Mouse (Mus musculus) fat pad, adult 2 months (tissue): Measurements from ENCODE around the gene Atp6ap1l.
A peak's percentile ranks its signal among the peaks of the same experiment; 100 is the strongest.
"Not testable (repeated sequence)": the region's sequence is repeated elsewhere in the genome, so short reads cannot be mapped to it uniquely, and the experiment has no call there.

Source experiments
- DNase-seq: peaks from one replicate; pipeline ENCODE4 v3.0.0-alpha.2; 2011; ENCODE audit warnings: low read depth, low spot score; ENCODE audit errors: extremely low read depth

The Atp6ap1l gene

DNA sequence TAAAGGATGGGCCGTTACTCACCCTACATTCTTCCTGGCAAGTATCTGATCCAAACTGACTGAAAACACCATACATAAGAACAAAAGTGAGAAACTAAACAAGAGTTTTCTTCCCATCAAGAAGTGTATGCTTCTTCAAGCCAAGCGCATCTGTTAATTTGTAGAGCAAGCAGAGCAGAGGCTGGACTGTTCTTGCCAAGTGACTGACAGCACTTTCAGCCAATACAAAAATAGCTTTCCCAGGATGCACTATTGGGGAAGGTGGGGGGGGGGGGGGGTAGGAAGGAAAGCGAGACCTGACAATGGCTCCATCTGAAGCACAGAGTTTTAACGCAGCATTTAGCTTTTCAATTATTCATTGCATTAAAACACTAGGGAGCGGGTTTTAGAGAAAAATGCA is at the start of gene Atp6ap1l:
Gene Atp6ap1l (minus strand): TSS at position 180 of the 400 bp plus-strand sequence.
- no peak for DNase-seq

DNA sequence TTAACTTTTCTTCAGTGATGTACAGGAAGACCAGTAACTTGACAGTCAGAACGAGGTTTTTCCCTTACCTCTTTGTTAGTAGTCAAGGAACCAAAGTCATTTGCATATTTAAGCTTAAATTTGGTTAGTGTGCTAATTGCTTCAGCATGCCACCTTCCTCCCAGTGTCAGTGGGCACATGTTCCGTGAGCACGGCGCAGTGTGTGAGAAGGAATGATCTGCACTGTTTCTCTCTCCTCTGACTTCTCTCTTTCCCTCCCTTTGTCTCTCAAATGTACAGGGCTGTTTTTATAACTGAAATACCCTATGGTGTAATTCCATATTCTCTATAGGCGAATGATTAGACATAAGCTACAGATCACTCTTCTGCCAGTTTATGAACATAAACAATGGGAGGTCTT is 34.4 kb upstream of the Atp6ap1l start:
- no peak for DNase-seq

DNA sequence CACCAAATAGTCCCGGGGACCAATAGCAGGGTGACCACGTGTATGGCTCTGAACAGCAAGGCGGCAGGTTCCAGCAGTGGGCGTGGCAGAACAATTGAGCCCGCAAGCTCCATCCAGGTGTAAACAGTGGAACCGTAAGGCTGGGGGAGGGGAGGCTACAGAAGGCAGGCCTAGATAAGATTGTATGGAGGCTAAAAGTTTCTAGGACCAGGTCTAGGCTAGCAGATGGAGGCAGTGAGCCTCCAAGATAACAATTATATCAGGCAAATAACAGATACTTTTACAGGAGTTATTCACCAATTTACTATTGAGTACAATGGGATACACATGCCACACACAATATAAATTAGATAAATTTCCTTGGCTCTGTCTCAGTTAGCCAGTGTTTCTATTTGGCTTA is 34.0 kb upstream of the Atp6ap1l start:
- no peak for DNase-seq

DNA sequence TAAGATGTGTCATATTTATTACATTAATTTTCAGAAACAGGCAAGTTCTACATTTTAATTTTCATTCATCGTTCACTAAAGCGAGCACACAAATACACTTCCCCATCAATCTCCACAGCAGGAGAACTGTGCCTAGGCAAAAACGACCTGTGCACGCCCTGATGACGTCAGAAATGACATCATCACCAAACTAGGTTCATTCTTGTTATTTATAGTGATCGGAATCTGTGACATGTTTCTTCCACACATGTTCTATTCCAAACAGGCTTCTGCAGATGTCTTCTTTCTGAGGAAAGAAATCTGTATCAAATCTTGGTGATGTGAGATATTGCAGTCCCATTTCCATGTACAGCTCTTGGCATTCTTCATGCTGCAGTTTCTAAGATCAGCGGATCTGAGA is 30.7 kb upstream of the Atp6ap1l start:
- no peak for DNase-seq

DNA sequence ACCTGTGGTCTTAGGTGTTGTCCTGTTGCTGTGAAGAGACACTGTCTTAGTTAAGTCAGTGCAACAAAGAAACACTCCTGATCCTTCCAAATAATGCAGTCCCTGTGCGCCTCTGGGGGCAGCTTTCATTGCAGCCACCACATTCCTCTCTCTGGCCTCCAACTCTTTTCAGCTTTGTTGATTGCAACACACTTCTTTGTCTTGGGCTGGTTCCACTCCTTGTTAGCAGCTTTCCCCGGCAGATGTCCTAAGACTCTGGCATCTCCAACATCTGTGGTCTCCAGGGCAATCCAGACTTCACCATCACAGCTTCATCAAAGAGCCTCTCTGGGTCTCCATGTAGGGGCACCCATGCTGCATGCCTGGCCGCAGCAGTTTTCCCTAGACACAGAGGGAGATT is 28.1 kb upstream of the Atp6ap1l start:
- peak; percentile 66 for DNase-seq

DNA sequence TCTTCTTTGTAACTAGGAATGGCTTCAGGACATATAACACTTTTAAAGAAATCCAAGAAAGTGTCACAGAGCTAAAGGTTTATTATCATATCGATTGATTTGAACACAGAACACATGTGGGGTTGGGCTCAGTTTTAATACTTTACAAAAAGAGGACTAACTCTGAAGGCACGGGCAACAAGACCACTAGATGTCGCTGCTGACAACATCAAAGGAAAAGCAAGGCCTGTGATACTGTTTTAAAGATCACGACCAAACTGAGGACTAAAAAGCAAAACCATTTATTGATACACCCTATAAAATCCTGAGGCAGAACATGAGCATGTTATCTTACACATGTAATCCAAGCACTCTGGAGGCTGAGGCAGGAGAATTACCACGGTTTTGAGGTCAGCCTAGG is 24.7 kb upstream of the Atp6ap1l start:
- no peak for DNase-seq

DNA sequence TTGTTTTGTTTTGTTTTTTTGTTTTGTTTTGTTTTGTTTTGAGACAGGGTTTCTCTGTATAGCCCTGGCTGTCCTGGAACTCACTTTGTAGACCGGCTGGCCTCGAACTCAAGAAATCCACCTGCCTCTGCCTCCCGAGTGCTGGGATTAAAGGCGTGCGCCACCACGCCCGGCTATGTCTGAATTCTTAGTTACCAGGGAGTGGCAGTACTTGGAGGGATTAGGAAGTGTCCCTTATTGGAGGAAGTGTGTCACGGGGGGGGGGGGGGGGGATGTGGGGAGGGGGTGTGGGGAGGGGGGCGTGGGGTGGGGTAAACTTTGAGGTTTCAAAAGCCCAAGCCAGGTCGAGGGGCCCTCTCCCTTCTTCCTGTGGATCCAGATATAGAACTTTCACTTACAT is 23.1 kb upstream of the Atp6ap1l start:
- not testable (repeated sequence) for DNase-seq

DNA sequence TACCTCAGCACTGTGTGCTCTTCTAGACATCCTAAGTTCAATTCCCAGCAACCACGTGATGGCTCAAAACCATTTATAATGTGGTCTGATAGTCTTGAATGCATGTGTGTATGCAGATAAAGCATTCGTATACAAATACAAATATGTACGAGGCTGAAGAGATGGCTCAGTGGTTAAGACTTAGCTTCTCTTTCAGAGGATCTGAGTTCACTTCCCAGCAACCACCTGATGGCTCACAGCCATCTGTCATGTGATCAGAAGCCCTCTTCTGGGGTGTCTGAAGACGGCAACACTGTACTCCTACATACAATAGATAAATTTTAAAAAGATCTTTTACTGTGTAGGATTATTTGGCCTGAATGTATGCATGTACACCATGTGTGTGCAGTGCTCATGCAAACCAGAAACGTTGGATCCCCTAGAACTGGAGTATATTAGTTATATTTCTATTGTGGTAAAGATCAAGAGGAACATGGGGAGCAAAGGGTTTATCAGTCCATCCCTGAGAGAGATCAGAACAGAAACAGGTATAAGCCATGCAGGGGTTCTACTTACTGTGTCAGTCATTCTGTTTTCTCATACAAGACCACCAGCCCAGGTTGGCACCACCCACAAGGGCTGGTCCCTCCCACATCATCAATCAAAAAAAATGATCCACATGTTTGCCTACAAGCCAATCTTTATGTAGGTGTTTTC is 21.9 kb upstream of the Atp6ap1l start:
- no peak for DNase-seq

DNA sequence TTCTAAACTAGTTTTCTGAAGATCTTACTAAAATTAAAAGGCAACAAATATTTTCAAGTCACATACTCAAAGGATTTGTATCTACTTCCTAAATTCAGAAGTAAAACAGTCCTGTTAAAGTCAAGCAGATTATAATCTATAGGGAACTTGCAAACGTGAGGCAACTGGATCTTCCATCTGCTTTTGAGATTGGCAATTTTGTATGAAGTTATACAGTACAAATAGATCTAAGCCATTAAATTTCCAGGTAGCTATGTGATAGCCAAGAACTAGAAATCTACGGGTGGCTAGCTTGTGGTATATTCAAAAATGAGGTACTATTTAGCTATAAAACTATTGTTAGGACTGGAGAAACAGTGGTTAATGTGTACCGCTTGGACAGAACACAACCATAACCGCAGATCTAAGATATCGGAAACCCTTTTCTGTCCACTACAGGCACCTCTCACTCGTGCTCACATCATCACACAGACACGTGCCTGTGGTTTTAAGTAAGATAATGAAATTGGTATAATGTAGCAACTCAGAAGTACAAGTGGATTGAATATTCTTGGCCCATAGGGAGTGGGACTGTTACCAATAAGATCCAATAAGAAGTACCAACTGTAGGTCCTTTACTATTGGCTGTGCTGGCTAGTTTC is 21.1 kb upstream of the Atp6ap1l start:
- DNase-seq, result no peak

DNA sequence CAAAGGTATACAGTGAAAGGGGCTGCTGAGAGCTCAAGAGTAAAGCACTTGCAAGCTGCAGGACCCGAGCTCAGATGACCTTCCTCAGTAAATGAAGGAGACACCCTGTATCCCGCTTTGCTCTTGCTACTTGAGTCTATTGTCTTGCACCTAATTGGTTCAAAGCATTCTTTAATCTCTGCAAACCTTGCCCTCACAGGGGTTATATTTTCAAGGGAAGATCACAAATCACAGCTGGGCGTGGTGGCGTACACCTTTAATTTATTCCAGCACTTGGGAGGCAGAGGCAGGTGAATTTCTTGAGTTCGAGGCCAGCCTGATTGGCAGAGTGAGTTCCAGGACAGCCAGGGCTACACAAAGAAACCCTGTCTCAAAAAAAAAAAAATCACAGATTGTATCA is 20.0 kb upstream of the Atp6ap1l start:
- DNase-seq, result no peak

DNA sequence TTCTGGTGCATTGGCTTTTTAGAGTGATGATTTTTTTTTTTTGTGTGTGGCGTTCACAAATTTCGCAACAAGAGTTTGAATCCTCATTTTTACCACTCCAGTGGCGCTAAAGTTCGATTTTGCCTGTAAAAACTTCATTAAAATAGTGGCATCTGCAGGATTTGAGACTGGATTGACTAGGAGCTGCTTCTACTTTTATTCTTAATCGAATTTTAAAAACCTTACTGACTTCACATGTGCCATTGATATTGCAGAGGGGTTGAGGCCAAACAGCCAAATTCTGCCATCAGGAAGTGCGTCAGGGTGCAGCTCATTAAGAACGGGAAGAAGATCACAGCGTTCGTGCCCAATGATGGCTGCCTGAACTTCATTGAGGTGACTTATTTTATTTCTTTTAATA is 18.9 kb upstream of the Atp6ap1l start:
- DNase-seq, result no peak

DNA sequence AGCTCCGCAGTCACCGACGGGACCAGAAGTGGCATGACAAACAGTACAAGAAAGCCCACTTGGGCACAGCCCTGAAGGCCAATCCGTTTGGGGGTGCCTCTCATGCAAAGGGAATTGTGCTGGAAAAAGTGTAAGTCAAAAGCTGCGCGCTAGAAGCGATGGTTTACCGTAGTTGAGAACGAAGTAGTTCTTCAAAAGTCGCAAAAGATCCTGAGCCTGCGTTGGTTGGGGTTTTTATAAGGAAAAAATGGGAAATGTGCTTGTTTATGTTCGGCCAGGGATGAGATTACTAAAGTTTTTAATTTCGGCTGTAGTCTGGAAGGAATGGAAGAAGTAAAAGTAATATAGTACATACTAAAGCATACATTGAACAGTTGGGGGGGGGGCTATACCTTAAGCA is 18.5 kb upstream of the Atp6ap1l start:
- DNase-seq, result not testable (repeated sequence)

DNA sequence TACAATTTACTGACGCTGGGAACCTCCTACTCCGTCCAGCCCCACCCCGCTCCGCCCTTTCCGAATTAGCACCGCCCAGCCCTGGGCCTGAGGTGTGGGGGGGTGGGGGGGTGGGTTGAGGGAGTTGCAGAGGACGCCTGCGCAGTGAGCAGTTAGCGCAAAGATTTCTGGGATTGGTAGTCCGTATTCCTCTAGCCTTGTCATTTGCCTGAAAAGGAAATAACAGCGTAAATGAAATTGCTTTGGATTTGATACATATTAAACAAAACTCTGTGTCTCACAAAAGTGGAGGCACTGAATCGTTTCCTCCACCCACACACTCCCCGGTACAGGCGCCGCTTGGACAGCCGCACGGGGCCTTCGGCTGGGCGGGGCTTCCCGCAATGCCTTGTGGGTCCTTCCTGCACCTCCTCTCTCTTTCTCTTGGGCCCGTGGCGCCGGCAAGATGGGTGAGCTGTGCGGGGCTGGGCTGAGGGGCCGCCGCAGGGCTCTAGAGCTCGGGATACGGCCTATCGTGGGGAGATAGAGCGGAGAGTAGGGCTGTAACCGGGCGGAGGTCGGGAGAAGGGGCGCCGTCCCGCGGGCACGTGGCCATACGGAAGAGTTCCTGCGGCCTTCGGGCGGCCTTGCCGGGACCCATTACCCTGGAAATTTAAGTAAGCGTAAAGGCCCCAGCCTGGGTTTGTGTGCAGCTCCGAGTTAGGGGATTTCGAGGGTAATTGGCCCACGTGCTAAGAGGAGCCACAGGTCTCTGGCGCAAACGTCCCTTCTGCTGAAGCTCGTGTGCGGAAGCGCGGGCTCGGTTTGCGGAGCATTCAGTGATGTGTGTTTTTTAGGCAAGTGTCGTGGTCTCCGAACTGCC is 17.8 kb upstream of the Atp6ap1l start, which contains the start of gene Rps23:
Gene Rps23 (plus strand): TSS at position 208 of the 862 bp plus-strand sequence.
- DNase-seq, result peak; percentile 42

DNA sequence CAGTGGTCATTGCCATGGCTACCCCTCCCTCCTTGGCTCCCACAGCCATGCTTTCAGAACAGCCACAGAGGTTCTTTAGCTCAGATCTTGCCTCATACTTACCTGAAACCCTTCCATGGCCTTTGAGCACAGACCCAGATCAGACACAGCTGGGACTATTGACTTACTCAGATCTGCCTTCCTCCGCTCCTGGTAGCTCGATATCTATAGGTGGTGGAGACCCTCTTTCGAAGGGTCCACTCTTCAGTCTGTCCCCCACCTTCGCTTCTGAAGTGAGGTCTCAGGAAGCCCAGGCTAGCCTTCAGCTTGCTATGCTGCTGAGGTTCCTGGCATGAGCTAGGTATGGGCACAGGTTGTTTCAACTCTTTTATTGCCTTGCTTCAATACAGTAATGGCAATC is 9.6 kb upstream of the Atp6ap1l start:
- DNase-seq, result no peak

DNA sequence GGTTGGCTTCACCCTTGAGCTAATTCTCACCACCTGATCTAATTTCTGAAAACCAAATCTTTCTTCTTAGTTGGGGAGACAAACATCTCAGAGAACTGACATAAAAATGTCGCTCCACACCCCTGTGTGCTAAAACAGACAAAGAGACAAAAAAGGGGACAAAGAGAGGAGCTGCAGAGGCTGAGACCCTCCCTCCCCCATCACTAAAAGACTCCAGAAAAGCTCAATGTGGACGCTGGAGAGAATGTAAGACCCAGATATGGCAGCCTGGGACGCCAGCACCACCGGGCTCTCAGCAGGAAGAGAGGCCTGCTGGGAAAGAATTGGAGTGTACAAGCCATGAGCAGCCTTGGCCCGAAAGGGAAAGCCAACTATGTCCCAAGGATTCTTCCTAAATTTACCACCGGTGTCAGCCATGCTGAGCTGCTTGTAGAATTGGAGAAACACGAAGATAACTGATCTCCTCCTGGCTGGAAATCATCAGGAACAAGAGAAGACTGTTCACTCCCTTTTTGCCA is 8.6 kb upstream of the Atp6ap1l start:
- no peak for DNase-seq

DNA sequence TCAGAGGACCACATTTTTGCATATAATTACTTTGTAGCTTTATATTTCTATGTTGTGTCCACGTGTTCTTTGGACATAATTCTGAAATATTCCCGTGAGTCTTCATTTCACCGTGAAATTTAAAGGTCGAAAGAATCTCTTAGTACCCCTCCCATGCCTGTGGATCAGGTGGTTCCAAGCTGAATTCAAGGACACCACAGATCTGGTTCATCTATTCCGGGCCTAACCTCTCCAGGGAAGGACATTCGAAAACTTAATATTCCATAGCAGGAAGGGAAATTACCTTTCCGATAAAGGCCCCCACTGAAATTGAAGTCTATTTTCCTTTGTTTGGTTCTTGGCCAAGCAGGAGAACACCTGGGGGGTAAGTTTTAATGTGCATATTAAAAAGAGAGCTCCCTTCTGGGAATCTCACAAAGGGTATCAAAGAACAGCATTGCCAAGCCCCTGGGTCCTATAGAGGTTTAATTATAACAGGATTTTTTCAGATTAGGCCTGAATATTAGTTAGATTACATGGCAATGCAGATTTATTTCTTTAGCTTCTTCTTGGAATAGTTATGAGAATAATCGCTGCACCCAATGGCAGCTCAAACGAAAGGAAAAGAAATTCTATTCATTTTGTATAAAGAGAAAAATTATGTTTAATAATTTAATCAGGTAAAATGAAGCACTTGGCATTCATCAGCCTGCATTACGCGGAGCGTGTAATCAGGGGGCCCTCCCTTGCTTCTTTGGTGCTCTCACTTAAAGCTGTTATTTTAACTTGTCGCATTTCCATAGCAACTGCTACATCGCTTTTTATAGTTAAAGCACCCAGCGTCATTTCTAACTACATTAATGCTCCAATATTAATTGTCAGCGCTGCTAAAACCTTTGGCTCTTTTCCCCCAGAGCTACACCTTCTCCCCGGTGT is 7.9 kb upstream of the Atp6ap1l start:
- no peak for DNase-seq

DNA sequence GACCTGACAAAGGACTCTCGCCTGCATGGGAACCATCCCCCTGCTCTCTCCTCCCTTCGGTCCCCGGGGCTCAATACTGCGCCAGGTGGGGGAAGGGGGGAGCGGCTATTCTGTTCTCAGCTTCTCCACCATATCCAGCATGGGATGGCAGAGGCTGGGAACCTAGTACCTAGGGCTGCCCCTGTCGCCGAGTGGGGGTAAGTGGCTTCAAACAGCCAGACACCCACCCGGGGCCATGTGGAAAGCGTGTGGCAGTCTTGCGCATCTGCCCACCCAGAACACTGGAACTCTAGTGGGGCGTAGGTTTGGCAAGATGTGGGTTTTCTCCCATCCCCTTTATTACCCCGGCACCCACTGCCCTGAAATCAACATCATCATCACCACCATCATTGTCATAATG is 2.2 kb upstream of the Atp6ap1l start:
- DNase-seq, result no peak

DNA sequence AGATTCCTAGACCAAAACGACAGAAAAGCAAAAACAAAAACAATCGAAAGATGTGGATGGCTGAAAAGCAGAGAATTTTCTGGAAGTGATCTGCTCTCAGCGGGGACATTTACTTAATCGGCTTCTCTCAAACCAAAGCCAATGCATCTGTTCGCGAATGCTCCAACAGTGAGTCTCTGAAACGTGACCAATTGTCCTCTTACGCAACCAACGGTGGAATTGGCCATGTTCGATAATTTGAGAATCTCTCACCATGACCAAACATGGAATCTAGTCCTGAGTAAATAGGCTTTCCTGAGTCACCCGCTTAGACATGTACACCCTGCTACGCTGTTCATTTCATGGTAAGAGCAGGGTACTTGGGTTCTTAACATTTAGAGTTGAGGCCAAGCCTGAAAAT is 8.3 kb downstream of the Atp6ap1l start:
- DNase-seq, result no peak

DNA sequence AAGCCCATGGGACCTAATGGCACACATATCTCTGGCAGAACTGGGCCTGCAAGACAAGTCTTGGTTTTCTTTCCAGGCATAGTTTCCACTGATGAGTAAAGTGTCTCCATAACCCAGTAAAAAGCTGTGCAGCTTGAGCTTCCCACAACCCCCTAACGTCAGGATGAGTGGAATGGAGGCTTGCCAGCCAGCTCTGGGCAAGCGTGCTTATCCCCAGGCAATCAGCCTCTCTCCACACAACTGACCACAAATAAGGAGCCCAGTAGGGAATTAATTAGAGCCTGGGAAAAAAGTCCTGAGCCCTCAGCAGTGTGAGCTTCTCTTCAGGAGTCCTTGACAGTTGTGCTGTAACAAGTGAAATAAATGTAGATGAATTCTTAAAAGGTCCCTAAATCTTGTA is 9.1 kb downstream of the Atp6ap1l start:
- no peak for DNase-seq

DNA sequence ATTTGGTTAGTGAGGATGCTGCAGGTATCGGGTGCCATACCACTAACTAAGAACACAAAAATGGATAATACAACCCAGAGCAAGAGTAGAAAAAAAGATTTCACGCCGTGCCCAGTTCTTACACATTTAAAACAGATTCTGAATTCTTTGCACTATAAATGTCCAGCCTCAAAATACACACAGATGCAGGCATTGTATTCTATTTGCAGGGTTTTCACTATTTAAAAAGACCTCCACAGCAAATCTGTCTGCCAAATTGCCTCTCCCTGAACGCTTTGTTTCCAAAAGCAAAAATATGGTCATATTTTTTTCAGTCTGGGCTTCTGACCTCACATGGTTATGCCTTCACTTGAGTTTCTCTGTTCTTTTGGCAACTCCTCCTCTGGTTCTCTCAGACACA is 10.3 kb downstream of the Atp6ap1l start:
- DNase-seq, result no peak

DNA sequence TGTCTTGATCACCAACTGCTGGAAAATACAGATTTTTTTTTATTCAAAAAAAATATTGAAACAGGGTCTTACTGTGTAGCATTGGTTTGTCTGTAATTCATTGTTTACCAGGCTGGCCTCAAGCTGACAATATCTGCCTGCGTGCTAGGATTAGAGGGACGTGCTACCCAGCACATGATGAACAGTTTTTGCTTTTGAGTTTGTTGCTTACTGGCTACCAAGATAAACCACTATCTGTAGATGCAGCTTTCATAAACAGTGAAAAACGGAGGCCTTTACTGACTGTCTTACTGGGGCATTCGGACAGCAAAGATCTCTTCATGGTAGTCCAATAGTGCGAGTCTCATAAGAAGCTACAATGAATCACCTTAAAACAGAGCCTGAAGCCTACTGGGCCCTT is 15.0 kb downstream of the Atp6ap1l start:
- DNase-seq, result no peak
